ENCODE assay signal across 8 mouse cellular contexts in genomic region chr17:70755039-70755668, GRCm38 (mm10).
DNase-seq lines count a peak whose midpoint lies in the region; ATAC-seq lines count a peak whose summit lies in the region.

No protein-coding gene starts in this region.

- H3K36me3 ChIP-seq in megakaryocyte, embryonic 14.5 days (replicated peaks; ENCODE audit: low read length) = no peaks in the 10 kb centered on the region

- peak overlapping the region; percentile 81 for H3K4me3 ChIP-seq in megakaryocyte, embryonic 14.5 days (replicated peaks)

- no peaks in the 10 kb centered on the region for H3K9me3 ChIP-seq in megakaryocyte, embryonic 14.5 days

- peak; percentile 79 for ATAC-seq in common myeloid progenitor, adult 5-6 weeks (replicated peaks; ENCODE audit: low read depth, poor library complexity, severe bottlenecking)

- DNase-seq in T-cell, adult 2 months (ENCODE audit: low spot score) = peak; percentile 43
- DNase-seq in gastrocnemius, postnatal 10 days = peak; percentile 95
- DNase-seq in induced T-regulatory cell, adult 2 months (ENCODE audit: low read depth) = peak; percentile 79
- DNase-seq in left cerebral cortex, adult 8-10 months (ENCODE audit: low spot score in 2 of 2) = peak; percentile 65 to 92
- DNase-seq in right cerebral cortex, adult 2 months (ENCODE audit: low spot score in 2 of 2) = peak; percentile 91 to 95
- DNase-seq in urinary bladder, postnatal 10 days (ENCODE audit: low spot score) = peak; percentile 85

- peaks cover 16% of the 10 kb centered on the region for H3K4me1 ChIP-seq in megakaryocyte, embryonic 14.5 days

- H3K27me3 ChIP-seq in megakaryocyte, embryonic 14.5 days (replicated peaks) = peaks cover 72% of the 10 kb centered on the region

Comparison
In these comparisons a context has a peak if more than half of its experiments do, and no peak if none do; other contexts are left out.
1. Peak in every context shown above with its lines: DNase-seq, ATAC-seq and H3K4me3 ChIP-seq.
2. DNase-seq: peak in every context shown above with its lines; median percentile 95 in gastrocnemius, postnatal 10 days; 93 in right cerebral cortex, adult 2 months; 85 in urinary bladder, postnatal 10 days; 79 in induced T-regulatory cell, adult 2 months; 78 in left cerebral cortex, adult 8-10 months; 43 in T-cell, adult 2 months.